Mouse (Mus musculus) ES-E14 (cell line): ENCODE results near the gene Ghrl.

Experiments
- CHD2 ChIP-seq: IDR thresholded peaks from 2 replicates; pipeline ENCODE4 v1.6.1; 2014; ENCODE audit warnings: mild to moderate bottlenecking, low read depth, low read length, inconsistent platforms
- HCFC1 ChIP-seq: IDR thresholded peaks from 2 replicates; pipeline ENCODE4 v1.6.1; 2012; ENCODE audit warnings: low read length, inconsistent platforms, borderline replicate concordance; ENCODE audit not compliant: insufficient read depth
- ZC3H11A ChIP-seq: IDR thresholded peaks from 2 replicates; pipeline ENCODE4 v1.6.1; 2012; ENCODE audit warnings: low read depth, mild to moderate bottlenecking, inconsistent platforms, low read length, borderline replicate concordance
- ZNF384 ChIP-seq: IDR thresholded peaks from 2 replicates; pipeline ENCODE4 v1.6.1; 2012; ENCODE audit warnings: low read depth, low read length, inconsistent platforms

DNA sequence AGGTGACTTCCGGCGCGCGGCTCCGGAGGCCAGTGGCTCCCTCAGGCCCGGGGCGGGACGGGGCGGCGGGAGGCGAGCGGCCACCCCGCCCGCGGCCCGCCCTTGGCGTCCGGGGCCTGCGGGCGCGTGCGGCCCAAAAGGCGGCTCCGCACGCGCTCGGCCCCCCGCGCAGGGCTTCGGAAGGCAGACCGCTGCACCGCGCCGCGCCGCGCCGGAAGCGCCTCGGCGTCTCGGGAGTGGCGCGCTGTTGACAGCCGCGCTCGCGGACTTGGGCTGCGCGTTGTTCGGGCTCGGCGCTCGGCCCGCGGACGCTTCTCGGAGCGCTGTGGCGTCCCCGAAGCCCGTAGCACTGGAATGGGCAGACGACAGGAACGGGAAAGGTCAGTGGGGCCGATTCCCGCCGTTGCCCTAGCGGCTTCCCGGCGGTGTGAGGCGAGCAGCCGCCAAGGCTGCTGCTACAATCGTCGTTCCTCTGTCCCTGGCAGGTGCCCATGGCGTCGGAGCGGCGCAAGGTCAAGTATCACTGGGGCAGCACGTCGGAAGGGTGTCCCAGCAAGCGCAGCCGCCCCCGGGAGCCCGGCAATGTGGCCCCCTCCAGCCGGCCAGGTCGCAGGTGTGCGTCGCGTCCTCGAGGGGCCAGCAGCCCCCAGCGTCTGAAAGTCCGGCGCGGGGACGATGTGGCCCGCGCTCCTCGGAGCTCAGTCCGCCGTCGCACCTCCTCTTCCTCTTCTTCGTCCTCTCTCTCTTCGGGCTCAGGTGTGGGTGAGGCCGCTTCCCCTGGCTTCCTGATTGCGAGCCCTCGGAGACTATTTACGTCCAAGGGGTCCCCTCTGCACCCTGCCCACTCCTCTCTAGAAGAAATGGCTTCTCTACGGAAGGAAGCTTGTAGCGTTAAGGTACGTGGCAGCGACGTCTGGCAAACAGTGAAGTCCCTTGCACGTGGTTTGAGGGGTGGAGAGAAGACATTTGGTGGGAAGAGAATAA lies 22.2 kb downstream of the Ghrl start:
- no peak for TF ChIP-seq ZNF384
- TF ChIP-seq HCFC1, result no peak; the same call in 1 of the 2 replicates
- TF ChIP-seq ZC3H11A, result no peak
- no peak for TF ChIP-seq CHD2
